Mouse (Mus musculus): ENCODE results near the gene 2810004N23Rik. TPM values are rescaled to one million over a fixed set of nuclear protein-coding genes. Genes with fewer than 3 reads are reported as not detected.

The 2810004N23Rik gene
- polyA plus RNA-seq, 1 experiment from 2014 or later, result 21.5 TPM

DNA sequence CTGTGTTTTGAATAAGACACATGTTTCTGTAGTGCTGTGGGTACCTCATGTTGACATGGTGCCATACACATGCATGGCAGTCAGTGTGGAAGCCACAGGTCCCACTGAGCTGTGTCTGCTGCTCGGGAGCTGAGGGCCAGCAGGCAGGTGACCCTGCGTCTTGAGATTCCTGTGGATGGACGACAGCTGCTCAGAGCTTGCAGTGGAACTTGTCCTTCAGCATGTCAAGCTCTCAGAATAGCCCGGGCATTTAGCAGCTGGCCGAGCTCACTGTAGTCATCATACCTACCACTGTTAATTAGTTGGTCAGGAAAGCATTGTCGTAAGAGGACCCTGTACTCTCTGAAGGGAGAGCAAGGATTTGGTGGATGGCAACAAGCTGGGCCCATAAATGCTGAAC lies 6.8 kb upstream of the 2810004N23Rik start:
- no peak for ATAC-seq
- Histone ChIP-seq H3K4me2 (ENCODE audit: low read length) (no peak overlapping the region), H3K4me3 (ENCODE audit: low read length) (no peak overlapping the region), H3K4me1 (ENCODE audit: control insufficient read depth, insufficient read depth, low read depth, low read length) (no peaks in the 10 kb centered on the region), H3K27me3 (replicated peaks; ENCODE audit: control insufficient read depth, insufficient read depth, low read length) (no peaks in the 10 kb centered on the region), H3K9ac (ENCODE audit: low read depth, low read length) (no peak overlapping the region), H3K9me3 (ENCODE audit: control insufficient read depth, low read length) (no peaks in the 10 kb centered on the region), H3K27ac (ENCODE audit: low read depth, low read length) (no peak overlapping the region), H3K36me3 (ENCODE audit: control insufficient read depth, insufficient read depth, low read length) (peaks cover 13% of the 10 kb centered on the region)
- 86% methylated on average over 6 of the region's 6 CpGs for WGBS

GRCm38 (mm10) chr8:124867126-124867525 lies 4.2 kb upstream of the 2810004N23Rik start:
- Histone ChIP-seq H3K27me3 (replicated peaks; ENCODE audit: control insufficient read depth, insufficient read depth, low read length) (no peaks in the 10 kb centered on the region), H3K9ac (ENCODE audit: low read depth, low read length) (no peak overlapping the region), H3K27ac (ENCODE audit: low read depth, low read length) (no peak overlapping the region), H3K9me3 (ENCODE audit: control insufficient read depth, low read length) (no peaks in the 10 kb centered on the region), H3K4me3 (ENCODE audit: low read length) (no peak overlapping the region), H3K4me1 (ENCODE audit: control insufficient read depth, insufficient read depth, low read depth, low read length) (peaks cover 10% of the 10 kb centered on the region), H3K4me2 (ENCODE audit: low read length) (no peak overlapping the region), H3K36me3 (ENCODE audit: control insufficient read depth, insufficient read depth, low read length) (0 out of 2 replicates have a peak, but pooled peaks cover 4% of the 10 kb centered on the region)
- no peak for ATAC-seq
- 88% methylated on average over 2 of the region's 2 CpGs for WGBS

- Histone ChIP-seq H3K36me3 (ENCODE audit: control insufficient read depth, insufficient read depth, low read length) (0 out of 2 replicates have a peak, but pooled peaks cover 4% of the 10 kb centered on the region), H3K27ac (ENCODE audit: low read depth, low read length) (no peak overlapping the region), H3K4me2 (ENCODE audit: low read length) (no peak overlapping the region), H3K9me3 (ENCODE audit: control insufficient read depth, low read length) (no peaks in the 10 kb centered on the region), H3K27me3 (replicated peaks; ENCODE audit: control insufficient read depth, insufficient read depth, low read length) (no peaks in the 10 kb centered on the region), H3K4me3 (ENCODE audit: low read length) (no peak overlapping the region), H3K4me1 (ENCODE audit: control insufficient read depth, insufficient read depth, low read depth, low read length) (peaks cover 10% of the 10 kb centered on the region), H3K9ac (ENCODE audit: low read depth, low read length) (no peak overlapping the region)
- no peak for ATAC-seq
- WGBS, result 86% methylated on average over 3 of the region's 3 CpGs
Observed at GRCm38 (mm10) chr8:124866669-124867068, 3.7 kb upstream of the 2810004N23Rik start.

GRCm38 (mm10) chr8:124863729-124864128 lies 809 bp upstream of the 2810004N23Rik start:
- WGBS, result 21% methylated on average over 8 of the region's 8 CpGs

GRCm38 (mm10) chr8:124863163-124863677 lies 300 bp upstream of the 2810004N23Rik start:
- peak overlapping the region; percentile 83 for H3K4me2 ChIP-seq (ENCODE audit: low read length)
- peaks cover 10% of the 10 kb centered on the region for H3K4me1 ChIP-seq (ENCODE audit: control insufficient read depth, insufficient read depth, low read depth, low read length)
- peak overlapping the region; percentile 87 for H3K4me3 ChIP-seq (ENCODE audit: low read length)
- H3K27me3 ChIP-seq (replicated peaks; ENCODE audit: control insufficient read depth, insufficient read depth, low read length), result no peaks in the 10 kb centered on the region
- 0 out of 2 replicates have a peak, but pooled peaks cover 5% of the 10 kb centered on the region for H3K36me3 ChIP-seq (ENCODE audit: control insufficient read depth, insufficient read depth, low read length)
- peak; percentile 92 for ATAC-seq
- H3K9ac ChIP-seq (ENCODE audit: low read depth, low read length), result peak overlapping the region; percentile 99
- WGBS, result under 1% methylated on average over 33 of the region's 33 CpGs
- H3K9me3 ChIP-seq (ENCODE audit: control insufficient read depth, low read length), result no peaks in the 10 kb centered on the region
- peak overlapping the region; percentile 93 for H3K27ac ChIP-seq (ENCODE audit: low read depth, low read length)

More at GRCm38 (mm10) chr8:124863729-124864128, 809 bp upstream of the 2810004N23Rik start:
- ATAC-seq, result no peak
- no peaks in the 10 kb centered on the region for H3K27me3 ChIP-seq (replicated peaks; ENCODE audit: control insufficient read depth, insufficient read depth, low read length)
- peak overlapping the region; percentile 87 for H3K4me3 ChIP-seq (ENCODE audit: low read length)
- H3K27ac ChIP-seq (ENCODE audit: low read depth, low read length), result no peak overlapping the region
- 0 out of 2 replicates have a peak, but pooled peaks cover 2% of the 10 kb centered on the region for H3K36me3 ChIP-seq (ENCODE audit: control insufficient read depth, insufficient read depth, low read length)
- H3K4me1 ChIP-seq (ENCODE audit: control insufficient read depth, insufficient read depth, low read depth, low read length), result peaks cover 10% of the 10 kb centered on the region
- peak overlapping the region; percentile 99 for H3K9ac ChIP-seq (ENCODE audit: low read depth, low read length)
- H3K4me2 ChIP-seq (ENCODE audit: low read length), result peak overlapping the region; percentile 83
- H3K9me3 ChIP-seq (ENCODE audit: control insufficient read depth, low read length), result no peaks in the 10 kb centered on the region

- H3K4me2 ChIP-seq (ENCODE audit: low read length), result no peak overlapping the region
- no peak overlapping the region for H3K9ac ChIP-seq (ENCODE audit: low read depth, low read length)
- H3K36me3 ChIP-seq (ENCODE audit: control insufficient read depth, insufficient read depth, low read length), result peaks cover 14% of the 10 kb centered on the region; the same call in 1 of the 2 replicates
- ATAC-seq, result no peak
- no peak overlapping the region for H3K4me3 ChIP-seq (ENCODE audit: low read length)
- H3K9me3 ChIP-seq (ENCODE audit: control insufficient read depth, low read length), result peaks cover 9% of the 10 kb centered on the region
- H3K27me3 ChIP-seq (replicated peaks; ENCODE audit: control insufficient read depth, insufficient read depth, low read length), result no peaks in the 10 kb centered on the region
- peaks cover 10% of the 10 kb centered on the region for H3K4me1 ChIP-seq (ENCODE audit: control insufficient read depth, insufficient read depth, low read depth, low read length)
- WGBS, result 89% methylated on average over 3 of the region's 3 CpGs
- no peak overlapping the region for H3K27ac ChIP-seq (ENCODE audit: low read depth, low read length)
Observed at GRCm38 (mm10) chr8:124860188-124860587, 2.7 kb downstream of the 2810004N23Rik start.

DNA sequence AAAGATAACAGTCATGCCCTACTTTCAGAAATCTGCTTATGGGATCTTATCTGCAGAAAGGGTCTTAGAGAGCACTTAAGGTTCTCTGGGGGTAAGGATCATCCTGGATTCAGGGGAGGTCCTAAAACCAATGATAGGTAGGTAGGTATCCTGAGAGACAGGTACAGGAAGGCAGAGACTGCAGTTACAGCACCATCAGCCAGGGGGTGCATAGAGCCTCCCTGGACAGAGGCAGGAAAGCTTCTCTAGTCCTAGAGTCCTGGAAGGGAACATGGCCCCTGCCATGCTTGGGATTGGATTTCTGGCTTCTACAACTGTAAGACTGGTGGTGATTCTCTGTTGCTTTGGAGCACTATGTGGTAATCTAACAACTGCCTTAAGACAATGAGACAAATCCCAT lies 3.5 kb downstream of the 2810004N23Rik start:
- Histone ChIP-seq H3K36me3 (ENCODE audit: control insufficient read depth, insufficient read depth, low read length) (peaks cover 21% of the 10 kb centered on the region), H3K9me3 (ENCODE audit: control insufficient read depth, low read length) (peaks cover 14% of the 10 kb centered on the region), H3K4me3 (ENCODE audit: low read length) (no peak overlapping the region), H3K27me3 (replicated peaks; ENCODE audit: control insufficient read depth, insufficient read depth, low read length) (no peaks in the 10 kb centered on the region), H3K4me1 (ENCODE audit: control insufficient read depth, insufficient read depth, low read depth, low read length) (peaks cover 8% of the 10 kb centered on the region), H3K9ac (ENCODE audit: low read depth, low read length) (no peak overlapping the region), H3K4me2 (ENCODE audit: low read length) (no peak overlapping the region), H3K27ac (ENCODE audit: low read depth, low read length) (no peak overlapping the region)
- no peak for ATAC-seq

GRCm38 (mm10) chr8:124853511-124853910 lies 9.4 kb downstream of the 2810004N23Rik start:
- no peak overlapping the region for H3K4me2 ChIP-seq (ENCODE audit: low read length)
- H3K27me3 ChIP-seq (replicated peaks; ENCODE audit: control insufficient read depth, insufficient read depth, low read length), result no peaks in the 10 kb centered on the region
- peaks cover 14% of the 10 kb centered on the region for H3K9me3 ChIP-seq (ENCODE audit: control insufficient read depth, low read length)
- H3K27ac ChIP-seq (ENCODE audit: low read depth, low read length), result no peak overlapping the region
- no peaks in the 10 kb centered on the region for H3K4me1 ChIP-seq (ENCODE audit: control insufficient read depth, insufficient read depth, low read depth, low read length)
- H3K4me3 ChIP-seq (ENCODE audit: low read length), result no peak overlapping the region
- 100% methylated on average over 1 of the region's 1 CpGs for WGBS
- no peak for ATAC-seq
- peaks cover 26% of the 10 kb centered on the region for H3K36me3 ChIP-seq (ENCODE audit: control insufficient read depth, insufficient read depth, low read length)
- no peak overlapping the region for H3K9ac ChIP-seq (ENCODE audit: low read depth, low read length)

DNA sequence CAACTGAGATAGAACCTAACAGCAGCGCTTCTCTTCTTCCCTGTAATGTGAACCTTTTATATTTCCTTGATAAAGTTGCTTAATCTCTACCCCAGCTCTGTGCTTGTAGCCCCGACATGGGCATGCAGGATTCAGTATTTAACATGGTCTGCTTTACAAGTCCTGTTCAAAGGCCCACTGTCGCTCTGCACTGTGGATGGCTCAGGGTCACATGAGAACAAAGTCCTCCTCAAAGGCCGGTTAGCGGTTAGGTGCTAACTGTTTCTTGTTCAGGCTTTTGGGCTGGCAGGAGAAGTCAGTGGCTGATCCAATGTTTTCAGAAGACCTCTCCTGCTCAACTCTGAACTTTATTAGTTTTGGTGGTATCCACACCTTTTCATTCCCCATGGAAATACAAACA lies 17.3 kb downstream of the 2810004N23Rik start:
- Histone ChIP-seq H3K27me3 (replicated peaks; ENCODE audit: control insufficient read depth, insufficient read depth, low read length) (no peaks in the 10 kb centered on the region), H3K36me3 (ENCODE audit: control insufficient read depth, insufficient read depth, low read length) (no peaks in the 10 kb centered on the region), H3K4me2 (ENCODE audit: low read length) (no peak overlapping the region), H3K27ac (ENCODE audit: low read depth, low read length) (no peak overlapping the region), H3K4me1 (ENCODE audit: control insufficient read depth, insufficient read depth, low read depth, low read length) (no peaks in the 10 kb centered on the region), H3K9me3 (ENCODE audit: control insufficient read depth, low read length) (no peaks in the 10 kb centered on the region), H3K9ac (ENCODE audit: low read depth, low read length) (no peak overlapping the region), H3K4me3 (ENCODE audit: low read length) (no peak overlapping the region)
- ATAC-seq, result no peak
- WGBS, result 94% methylated on average over 5 of the region's 5 CpGs
